Mouse (Mus musculus) right cerebral cortex, postnatal 36 days (tissue): Measurements from ENCODE around the gene Kctd20.

ENCODE experiments used
- DNase-seq, 2 experiments: peaks; one replicate each; pipeline ENCODE4 v3.0.0; 2022; ENCODE audit warnings: low spot score in 2 of 2, mixed read lengths in 1 of 2

Kctd20 gene

DNA sequence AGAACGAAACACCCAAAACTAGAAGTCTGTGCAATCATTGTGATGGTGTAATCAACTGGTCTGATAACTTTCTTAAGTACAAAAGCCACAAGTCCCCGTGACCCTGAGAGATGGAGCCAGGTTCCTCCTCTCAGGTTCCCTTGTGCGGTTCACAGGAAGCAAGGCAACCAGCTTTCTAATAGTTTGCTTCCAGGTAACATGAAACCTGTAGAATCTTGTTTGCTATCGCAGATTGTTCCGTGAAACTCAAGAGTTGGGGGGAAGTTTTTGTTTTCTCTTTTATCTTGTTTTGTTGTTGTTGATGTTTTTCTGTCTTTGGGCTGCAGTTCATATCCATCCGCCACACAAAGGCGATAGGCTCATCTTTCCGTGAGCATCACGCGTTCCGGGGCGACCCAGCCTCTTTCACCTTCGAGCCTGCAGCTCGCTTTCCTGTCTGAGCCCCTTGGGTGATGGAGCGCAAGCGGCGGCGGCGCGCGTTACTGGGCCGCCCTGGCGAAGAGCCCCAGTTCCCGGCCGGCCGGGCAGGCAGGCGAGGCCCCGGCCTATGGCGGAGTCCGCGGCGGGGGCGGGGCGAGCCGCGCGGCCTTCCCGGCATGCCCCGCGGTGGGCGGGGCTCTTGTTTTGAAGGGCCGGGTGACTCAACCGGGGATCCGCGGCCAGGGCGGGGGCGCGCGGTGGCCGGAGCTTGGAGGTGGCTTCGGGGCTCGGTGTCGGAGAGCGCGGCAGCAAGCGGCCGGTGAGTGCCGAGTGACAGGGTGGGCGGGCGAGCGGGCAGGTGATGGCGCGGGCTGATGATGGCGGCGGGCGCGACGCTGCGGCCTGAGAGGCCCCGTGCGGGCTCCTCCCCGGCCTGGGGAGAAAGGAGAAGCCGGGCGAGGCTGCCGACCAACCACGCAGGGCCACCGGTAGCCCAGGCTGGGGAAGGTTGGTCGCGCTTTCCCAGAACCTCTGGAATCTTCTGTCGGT, at the start of gene Kctd20:
TSS of gene Kctd20 (plus strand) at position 120 of the 969 bp plus-strand sequence.
- DNase-seq = peak; percentile 73 to 80

DNA sequence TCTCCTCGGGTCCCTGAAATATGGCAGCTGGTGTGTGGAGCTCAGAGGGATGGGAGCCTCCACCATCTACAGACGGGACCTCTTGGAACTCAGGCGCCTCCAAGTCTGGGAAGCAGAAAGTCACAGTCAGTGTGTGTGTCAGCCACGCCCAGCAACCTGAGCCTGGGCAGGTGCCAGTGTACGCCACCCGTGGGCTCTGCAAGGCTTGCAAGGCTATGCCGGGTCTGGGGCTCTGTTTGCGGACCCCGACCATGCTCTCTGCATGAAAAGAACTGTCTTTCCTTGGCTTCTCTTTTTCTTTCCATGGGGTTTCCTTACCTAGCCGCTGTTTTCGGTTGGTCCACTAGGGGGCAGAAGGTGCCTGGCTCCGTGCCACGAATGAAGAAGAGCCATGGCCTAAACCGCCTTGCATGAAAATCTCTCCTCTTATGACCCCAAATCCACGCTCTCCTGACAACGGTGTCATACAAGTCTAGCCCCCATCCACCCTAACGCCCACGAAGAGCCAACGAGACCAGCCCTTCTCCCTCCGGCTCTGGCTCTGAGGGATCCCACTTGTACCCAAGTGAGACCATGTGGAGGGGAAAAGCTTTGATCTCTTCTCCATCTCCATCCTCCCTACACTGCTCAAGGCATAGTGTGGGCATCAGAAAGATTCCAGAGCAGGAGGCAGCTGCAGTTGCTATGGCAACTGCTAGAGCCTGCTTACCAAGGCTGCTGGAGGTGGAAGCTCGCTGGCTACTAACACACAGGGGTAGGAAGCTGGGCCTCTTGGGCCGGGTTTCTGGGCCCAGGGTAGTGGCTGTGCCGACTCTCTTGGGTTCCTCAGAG, 47.0 kb upstream of the Kctd20 start:
- DNase-seq = peak; percentile 57 to 73

DNA sequence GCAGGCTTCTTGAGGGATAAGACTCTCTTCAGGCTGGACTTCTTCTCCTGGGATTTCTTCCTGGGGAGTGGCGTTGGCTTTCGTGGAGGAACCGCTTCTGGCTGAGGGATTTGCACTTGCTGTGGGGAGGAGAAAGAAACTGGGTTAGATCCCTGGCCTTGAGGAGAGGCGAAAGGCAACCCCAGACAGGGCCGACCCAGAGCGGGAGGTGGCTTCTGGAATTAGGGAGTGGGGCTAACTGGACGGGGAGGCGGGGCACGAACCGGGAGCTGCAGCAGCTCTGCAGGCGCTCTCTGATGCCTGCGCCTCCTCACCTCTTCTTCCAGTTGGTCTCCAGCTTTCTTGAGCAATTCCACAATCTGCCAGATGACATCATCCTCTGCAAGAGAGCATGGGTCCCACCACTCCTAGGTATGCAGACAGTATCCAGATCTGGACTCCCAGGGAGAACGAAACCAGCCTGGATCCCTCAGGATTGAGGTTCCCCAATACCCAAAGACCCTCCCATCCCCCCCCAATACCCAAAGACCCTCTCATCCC, 46.3 kb upstream of the Kctd20 start:
- DNase-seq = no peak

DNA sequence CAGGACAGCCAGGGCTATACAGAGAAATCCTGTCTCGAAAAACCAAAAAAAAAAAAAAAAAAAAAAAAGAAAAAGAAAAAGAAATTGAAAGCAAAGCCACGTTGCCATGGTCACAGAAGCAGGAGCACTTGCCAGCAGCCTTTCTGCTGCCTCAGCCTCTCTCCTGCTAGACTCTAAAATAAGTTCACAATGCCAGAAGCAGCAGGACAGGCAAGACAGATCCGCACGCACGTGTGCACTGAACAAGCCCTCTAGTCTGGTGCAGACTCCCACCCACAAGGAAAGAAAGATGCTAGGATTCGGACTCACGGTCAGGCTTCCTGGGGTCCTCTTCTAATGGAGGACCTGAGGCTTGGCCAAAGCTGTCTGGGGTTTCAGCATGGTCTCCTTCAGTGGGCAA, 43.8 kb upstream of the Kctd20 start:
- peak; percentile 67 to 81 for DNase-seq

DNA sequence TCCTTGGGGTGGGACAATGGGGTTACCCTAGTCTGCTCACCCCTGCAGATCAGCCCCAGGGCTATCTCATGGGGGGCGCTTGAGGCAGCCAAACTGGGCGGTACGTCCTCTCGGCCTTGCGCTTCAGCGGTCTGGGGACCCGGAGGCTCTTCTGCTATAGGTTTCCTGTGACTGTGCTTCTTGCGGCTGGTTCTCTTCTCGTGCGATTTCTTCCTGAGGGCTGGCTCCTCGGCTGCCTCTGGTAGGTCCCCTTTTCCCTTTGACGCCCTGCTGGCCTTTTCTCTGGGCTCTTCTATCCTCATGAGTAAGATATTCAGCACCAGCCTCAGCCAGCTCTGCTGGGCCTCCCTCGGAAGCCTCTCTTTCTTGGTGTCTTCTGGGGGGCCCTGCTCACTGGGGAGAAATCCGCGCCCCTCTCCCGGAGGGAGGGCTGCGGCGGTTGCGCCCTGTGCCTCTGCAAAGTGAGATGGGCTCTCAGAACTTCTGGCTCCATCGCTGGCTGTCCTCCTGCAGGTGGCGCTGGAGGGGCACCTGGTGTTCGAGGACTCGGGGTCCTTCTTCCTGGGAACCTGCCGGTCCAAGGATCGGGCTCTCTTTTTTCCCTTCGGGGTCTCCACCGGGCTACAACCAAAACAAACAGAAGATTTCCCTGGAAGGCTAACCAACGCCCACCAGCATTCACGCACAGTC, 42.4 kb upstream of the Kctd20 start:
- DNase-seq = peak in 1 of 2 experiments; percentile 18

DNA sequence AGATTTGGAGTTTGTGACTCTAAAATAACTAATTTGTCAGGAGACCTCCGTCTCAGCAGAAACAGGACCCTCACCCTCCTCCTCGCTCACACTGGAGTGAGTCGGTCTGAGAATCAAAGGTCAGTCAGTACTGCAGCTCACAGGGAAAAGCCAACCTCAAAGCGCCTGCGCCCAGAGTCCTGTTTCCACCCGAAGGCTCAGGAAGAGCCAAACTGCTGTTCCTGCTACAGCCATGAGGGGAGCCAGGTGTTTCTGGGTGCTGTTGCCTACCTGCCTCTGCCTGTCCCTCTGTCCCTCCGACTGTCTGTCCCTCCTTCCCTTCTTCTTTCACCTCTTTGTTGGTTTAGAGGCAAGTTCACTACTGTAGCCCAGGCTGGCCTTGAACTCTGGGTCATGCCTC, 41.6 kb upstream of the Kctd20 start:
- DNase-seq = no peak

DNA sequence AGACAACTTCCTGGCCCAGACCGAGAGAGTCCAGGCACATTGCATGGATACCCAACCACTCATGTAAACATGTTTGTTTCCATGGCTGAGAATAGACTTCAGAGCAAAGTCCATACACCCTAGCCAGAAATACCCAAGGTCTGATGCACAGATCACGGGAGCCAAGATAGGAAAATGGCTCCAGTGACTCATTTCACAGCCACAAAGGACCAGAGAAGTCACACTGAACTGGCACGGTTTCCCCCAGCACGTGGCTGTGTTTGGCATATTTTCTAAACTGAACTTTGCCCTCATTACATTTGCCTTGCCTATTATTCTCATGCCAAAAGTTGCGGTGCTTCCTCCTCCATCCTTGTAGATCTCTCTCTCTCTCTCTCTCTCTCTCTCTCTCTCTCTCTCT, 38.5 kb upstream of the Kctd20 start:
- no peak for DNase-seq

DNA sequence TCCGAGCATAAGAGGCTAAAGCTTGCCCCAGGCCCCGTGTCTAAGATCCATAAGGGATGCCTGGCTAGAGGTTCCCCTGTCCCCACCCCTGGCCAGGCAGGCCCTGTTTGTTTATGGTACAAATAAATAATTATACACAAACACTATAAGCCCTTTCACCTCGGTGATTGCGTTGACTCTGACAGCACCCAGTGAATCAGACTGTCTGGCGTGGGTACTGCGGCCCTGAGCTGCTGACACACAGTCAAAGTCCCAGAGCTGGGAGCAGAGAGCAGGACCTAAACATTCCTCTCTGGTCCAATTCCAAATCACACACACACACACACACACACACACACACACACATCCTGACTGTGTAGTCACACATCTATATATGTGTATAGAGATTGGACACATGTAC, 37.8 kb upstream of the Kctd20 start:
- no peak for DNase-seq

DNA sequence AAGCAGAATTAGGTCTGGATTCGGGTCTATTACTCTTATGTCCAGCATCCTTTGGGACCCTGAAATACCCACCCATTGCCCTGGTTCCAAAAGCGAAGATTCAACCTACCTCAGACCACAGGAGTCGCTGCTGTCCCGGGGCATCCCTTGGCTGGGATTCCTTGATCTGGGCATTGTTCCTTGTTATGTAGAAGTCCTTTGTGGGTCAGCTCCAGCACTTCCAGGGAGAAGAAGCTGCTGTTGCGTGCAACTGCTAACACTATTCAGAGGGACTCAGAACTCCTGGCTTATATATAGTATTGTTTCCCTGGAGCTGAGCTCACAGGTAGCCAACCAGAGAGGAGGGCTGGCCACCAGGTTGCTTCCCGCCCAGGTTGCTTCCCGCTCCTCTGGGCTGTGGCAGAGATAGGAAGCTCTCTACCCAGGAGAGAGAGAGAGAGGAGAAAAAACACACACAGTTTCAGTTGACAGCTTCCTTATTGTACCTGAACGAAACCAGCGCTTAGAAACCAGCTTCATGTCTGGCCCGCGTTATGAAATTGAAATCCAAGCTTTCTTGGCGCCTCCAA, 36.6 kb upstream of the Kctd20 start, which contains the start of gene 4930539E08Rik:
TSS of gene 4930539E08Rik (minus strand) at position 265 of the 569 bp plus-strand sequence.
- DNase-seq = no peak

DNA sequence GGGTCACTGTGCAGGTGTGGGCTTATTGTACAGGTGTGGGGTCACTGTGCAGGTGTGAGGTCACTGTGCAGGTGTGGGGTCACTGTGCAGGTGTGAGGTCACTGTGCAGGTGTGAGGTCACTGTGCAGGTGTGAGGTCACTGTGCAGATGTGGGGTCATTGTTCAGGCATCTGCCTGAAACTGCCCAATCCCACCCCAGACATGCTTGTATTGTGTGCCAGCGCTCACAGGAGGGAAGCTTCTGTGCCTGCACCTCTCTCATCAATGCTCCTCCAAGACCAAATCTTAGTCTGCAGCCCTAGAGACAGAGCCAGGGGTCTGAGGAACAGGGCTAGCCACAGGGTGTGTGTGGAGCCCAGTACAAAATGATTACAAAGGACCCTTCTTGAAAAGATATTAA, 35.2 kb upstream of the Kctd20 start:
- no peak for DNase-seq

DNA sequence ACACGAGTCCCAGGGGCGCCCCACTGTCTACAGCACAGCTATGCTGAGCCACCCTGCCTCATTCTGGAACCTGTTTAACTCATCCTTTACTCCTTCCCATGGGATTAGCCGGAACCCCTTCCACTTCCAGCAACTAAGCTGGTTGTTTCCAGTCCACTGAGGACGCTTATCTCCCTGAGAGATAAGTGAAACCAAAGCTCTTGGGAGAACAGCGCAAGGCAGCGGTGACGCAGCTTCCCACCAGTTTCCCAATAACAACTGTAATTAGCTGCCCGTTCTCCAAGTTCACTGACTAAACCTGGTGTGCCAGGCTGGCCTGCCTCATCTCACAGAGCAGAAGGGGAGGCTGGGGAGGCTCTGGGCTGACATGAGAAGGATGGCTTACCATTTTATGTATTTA, 30.7 kb upstream of the Kctd20 start:
- no peak for DNase-seq

DNA sequence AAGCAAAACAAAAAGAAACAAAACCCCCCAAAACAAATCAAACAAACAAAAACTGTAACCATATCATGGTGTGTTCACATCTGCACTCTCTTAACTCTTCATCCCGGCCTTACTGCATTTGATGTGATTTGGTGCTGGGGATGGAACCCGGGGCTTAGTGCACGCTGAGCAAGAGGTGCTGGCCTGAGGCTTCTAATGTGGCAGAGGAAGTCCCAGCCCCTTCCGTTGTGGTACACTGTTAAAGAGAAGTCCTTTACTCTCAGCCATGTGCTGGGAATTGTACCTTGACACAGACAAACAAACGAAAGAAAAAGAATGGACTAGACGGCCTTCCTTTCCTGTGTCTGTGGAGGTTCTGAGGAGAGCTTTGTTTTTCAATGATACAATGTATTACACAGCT, 29.7 kb upstream of the Kctd20 start:
- no peak for DNase-seq

DNA sequence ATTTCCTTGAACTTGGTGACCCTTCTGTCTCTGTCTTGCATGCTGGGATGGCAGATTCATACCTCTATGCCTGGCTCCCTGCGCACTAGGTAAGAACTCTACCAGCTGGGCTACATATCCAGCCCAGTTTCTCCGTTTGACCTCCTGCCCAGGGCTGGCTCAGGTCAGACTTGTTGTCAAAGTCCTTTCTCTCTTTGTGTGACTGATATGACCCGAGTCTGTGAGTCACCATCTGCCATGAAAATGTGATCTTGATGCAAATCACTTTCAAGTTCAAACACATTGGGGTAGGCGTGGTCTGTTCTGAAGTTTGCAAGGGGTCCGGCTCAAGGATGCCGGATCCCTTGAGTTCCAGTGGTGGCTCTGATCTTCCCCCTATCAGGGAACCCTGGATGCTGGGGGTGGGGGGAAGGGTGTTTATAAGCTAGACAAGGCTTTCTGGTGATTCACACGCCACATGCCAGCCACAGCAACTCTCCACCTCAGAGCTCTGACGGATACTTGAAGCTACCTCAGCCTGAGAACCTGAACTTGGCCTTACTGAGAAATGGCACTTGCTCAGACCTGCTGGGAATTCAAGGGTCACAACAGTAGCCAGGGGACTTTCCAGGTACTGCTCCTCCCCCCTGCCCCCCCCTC, 26.7 kb upstream of the Kctd20 start:
- no peak for DNase-seq

DNA sequence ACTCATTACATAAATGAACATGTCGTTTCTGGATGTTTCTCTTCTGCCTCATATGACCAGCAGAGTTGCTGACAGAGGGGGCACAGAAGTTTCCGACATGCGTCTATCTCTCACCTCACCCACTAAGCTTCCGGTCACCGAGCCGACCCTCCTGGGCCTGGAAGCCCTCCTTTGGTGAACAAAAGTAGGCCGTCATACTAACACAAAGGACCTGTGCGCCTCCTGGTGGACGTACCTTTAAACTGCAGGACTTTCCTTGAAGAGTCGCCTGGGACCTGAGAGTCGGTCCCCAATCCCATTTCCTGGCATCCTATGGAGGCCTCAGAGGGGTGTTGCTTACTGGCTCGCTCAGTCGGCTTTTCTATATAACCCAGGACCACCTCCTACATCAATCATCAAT, 25.4 kb upstream of the Kctd20 start:
- DNase-seq = peak; percentile 66 to 74

DNA sequence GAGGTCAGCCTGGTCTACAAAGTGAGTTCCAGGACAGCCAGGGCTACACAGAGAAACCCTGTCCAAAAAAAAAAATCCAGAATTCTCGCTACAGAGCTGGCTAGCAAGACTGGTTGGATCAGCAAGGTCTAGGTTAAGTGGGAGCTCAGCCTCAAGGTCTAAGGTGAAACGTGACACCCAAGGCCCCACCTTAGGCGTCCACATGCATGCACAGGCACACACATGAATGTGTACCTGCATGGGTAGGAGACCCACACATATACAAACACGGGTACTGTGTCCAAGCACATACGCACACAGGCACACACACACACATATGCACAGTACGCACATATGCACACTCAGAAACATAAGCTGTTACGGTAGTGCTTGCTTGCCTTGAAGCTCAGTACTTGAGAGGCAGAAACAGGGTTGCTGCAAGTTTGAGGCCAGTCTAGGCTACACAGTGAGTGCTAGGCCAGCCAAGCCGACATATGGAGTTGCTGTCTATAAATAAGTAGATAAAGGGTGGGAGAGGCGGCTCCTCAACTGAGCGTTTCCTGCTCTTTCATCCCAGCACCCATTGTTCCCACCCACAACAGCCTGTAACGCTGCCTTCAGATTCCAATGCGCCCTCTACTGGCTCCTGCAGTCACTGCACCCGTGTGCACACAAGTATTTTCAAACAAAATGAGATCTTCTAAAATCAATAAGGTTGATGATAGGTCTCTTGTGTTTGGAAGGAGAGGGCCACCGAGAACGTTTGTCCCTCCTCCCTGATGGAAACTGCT, 24.7 kb upstream of the Kctd20 start:
- DNase-seq = no peak

DNA sequence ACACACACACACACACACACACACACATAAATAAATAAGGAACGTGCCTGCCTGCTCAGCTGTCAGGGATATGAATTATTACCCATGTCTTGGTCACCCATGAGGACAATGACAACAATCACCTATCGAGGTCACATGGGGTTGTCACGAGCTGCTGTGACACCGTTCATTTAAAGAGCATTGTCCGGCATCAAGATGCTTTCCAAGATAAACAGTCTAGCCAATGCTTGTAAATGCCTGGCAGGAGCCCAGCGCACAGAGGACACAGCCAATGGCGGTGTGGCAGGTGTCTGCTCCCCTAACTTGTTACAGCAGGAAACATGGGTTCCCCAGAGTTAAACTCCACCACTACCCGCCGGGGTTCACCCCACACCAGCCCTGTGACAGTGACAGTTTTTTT, 23.7 kb upstream of the Kctd20 start:
- DNase-seq = no peak

DNA sequence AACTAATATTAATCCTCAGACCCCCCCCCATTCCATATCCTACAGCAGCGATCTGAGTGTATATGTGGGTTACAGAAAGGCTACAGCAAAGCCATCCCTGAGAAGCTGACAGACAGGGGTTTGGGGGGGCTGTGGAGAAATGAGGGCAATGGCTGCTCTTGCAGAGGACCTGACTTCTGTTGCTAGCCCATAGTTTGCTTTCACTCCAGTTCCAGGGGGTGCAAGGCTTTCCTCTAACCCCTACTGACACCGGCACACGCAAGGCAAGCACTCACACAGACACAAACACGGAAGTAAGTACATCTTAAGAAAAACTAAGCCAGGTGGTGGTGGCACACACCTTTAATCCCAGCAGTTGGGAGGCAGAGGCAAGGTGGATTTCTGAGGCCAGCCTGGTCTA, 22.4 kb upstream of the Kctd20 start:
- DNase-seq = no peak

DNA sequence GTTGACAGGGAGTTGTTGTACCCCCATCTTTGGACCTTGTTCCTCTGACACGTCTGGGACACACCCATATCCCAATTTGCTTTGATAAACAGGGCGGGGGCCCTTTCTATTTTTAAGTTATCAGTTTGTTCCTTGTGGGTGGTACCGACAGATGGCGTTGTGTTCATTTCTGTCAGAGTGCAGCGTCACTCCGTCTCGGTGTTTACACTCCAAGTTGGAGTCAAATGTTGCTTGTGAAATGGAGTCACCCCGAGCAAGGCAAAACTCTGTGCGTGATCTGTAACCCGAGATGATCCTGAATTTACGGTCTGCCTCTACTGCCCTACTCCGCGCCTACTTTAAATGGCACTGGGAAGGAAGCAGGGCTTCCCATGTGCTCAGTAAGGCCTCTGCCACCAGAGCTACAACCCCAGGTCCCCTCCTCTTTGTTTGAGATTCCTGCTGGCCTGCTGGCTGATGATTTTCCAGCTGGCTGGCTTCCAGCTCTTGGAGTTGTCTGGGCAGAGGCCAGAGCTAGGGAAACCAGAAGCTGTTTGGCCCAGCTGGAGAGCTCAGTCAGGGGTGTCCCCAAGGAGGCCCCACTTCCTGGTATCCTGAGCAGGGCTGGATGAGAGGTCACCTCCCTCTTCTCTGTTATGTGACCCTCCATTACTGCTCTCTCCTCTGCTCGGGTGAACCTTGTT, 21.2 kb upstream of the Kctd20 start:
- DNase-seq = no peak

DNA sequence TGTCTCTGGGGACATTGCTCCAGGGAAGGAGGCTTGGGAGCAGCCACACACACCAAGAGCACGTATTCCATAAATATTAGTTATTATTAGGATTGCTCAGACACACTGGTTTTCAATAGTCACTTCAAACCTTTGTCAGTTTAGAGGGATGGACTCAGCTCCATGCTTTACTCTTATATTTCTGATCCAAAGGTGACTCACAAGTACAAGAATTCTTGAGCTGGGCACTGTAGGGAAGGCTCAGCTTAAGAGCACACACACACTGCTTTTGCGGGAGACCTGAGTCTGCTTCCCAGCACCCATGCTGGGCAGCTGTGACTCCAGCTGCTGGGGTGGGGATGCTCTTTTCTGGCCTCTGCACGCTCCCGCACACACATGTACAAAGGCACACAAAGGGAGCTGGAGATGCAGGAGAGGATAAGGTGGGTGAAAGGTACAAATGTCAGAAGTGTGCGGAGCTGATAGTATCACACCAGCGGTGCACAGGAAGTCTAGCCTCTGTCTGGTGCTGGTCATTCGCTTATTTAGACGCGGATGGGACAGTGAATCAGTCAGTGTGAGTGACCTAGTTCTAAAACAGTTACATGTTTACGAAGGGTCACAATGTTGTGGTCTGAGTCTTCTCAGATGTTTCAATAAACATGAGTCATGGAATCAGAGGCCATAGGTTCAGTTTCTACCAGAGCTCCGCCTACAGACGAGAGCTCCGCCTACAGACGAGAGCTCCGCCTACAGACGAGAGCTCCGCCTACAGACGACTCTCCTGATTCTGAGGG, 20.1 kb upstream of the Kctd20 start:
- DNase-seq = no peak
